Mouse (Mus musculus) neural tube, embryonic 12.5 days (tissue): Measurements from ENCODE around the gene Xbp1. TPM values are rescaled to one million over a fixed set of nuclear protein-coding genes. Genes with fewer than 3 reads are reported as not detected.
"Not testable (repeated sequence)": the region's sequence is repeated elsewhere in the genome, so short reads cannot be mapped to it uniquely, and the experiment has no call there.

Experiments
- ATAC-seq: fragments of 200-750 bp; cut with Nextera tagmentation; 2 replicates; pipeline ENCODE4 v1.8.0; 2017; ENCODE audit warnings: low read depth, mild to moderate bottlenecking, moderate TSS enrichment, moderate library complexity; ENCODE audit not compliant: low FRiP score
- H3K27ac ChIP-seq: fragments of 300-500 bp; sonication (generic); 2 replicates; pipeline ENCODE4 v1.5.1; 2016
- H3K27me3 ChIP-seq: fragments of 300-500 bp; sonication (generic); replicated peaks from 2 replicates; pipeline ENCODE4 v1.6.1; 2016; ENCODE audit warnings: mild to moderate bottlenecking
- H3K36me3 ChIP-seq: fragments of 300-500 bp; sonication (generic); 2 replicates; pipeline ENCODE4 v1.6.1; 2016; ENCODE audit warnings: mild to moderate bottlenecking
- H3K4me1 ChIP-seq: fragments of 300-500 bp; sonication (generic); 2 replicates; pipeline ENCODE4 v1.6.1; 2016
- H3K4me2 ChIP-seq: fragments of 300-500 bp; sonication (generic); replicated peaks from 2 replicates; pipeline ENCODE4 v1.6.1; 2016; ENCODE audit warnings: mild to moderate bottlenecking
- H3K4me3 ChIP-seq: fragments of 300-500 bp; sonication (generic); 2 replicates; pipeline ENCODE4 v1.5.1; 2016
- H3K9ac ChIP-seq: fragments of 300-500 bp; sonication (generic); 2 replicates; pipeline ENCODE4 v1.6.1; 2016; ENCODE audit warnings: mild to moderate bottlenecking
- H3K9me3 ChIP-seq: fragments of 300-500 bp; sonication (generic); 2 replicates; pipeline ENCODE4 v1.6.1; 2016; ENCODE audit warnings: mild to moderate bottlenecking
- WGBS: fragments of 180-500 bp; shearing (Covaris S2); methylation state at CpG from one replicate; pipeline ENCODE4 v1.1.7; 2016; 5-methylcytosine and 5-hydroxymethylcytosine counted together
- polyA plus RNA-seq: library from polyadenylated mRNA; unstranded; fragments of >200 nt; fragmentation: Nextera tagmentation; extraction: Ambion mirVana; gene quantifications from 2 replicates; pipeline ENCODE4 v1.2.1, GENCODE M21; 2016

Xbp1 gene
- polyA plus RNA-seq, 1 experiment from 2014 or later: 132 TPM

DNA sequence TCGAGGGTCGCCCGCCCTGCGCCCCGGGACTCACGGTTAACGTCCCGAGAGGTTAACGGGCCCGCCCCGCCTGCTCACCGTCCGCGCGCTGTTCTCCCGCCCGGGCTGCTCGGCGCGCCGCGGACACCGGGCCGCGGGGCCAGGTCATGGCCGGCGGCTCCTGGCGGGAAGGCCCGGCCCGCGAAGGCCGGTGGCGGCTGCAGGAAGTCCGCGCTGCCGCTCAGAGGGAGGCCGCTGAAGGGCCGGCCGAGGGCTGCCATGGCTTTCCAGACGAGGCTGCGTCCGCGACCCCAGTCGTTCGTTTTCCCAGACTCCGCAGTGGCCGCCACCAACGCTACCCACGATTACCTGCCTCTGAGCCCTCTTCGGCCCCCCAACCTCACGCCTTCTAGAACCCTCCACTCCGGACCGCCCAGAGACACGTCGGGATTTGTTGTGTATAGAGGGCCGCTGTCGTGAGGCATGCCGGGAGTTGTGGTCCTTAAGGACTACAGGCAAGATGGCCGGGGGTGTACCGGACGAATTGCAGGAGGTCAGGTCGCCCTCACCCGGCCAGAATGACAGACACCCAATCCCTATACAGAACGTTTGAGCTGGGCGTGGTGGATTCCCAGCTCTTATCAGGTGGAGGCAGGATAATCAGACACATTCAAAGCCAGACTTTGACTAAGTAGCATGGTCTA, 21.5 kb downstream of the Xbp1 start, which contains the start of gene Ccdc117:
Gene Ccdc117 (minus strand): TSS at position 389 of the 683 bp plus-strand sequence.
- peak within 1 kb of the TSS; percentile 84 for H3K9ac ChIP-seq
- H3K4me2 ChIP-seq: peak within 1 kb of the TSS; percentile 82
- H3K27me3 ChIP-seq: no peaks in the 10 kb centered on the region
- 0 out of 2 replicates have a peak, but pooled peaks cover 5% of the 10 kb centered on the region for H3K36me3 ChIP-seq
- under 1% methylated on average over 64 of the region's 65 CpGs for WGBS
- ATAC-seq: peak; percentile 99
- peak within 1 kb of the TSS; percentile 72; the same call in 1 of the 2 replicates for H3K27ac ChIP-seq
- peaks cover 12% of the 10 kb centered on the region for H3K4me1 ChIP-seq
- no peaks in the 10 kb centered on the region for H3K9me3 ChIP-seq
- H3K4me3 ChIP-seq: peak within 1 kb of the TSS; percentile 91

DNA sequence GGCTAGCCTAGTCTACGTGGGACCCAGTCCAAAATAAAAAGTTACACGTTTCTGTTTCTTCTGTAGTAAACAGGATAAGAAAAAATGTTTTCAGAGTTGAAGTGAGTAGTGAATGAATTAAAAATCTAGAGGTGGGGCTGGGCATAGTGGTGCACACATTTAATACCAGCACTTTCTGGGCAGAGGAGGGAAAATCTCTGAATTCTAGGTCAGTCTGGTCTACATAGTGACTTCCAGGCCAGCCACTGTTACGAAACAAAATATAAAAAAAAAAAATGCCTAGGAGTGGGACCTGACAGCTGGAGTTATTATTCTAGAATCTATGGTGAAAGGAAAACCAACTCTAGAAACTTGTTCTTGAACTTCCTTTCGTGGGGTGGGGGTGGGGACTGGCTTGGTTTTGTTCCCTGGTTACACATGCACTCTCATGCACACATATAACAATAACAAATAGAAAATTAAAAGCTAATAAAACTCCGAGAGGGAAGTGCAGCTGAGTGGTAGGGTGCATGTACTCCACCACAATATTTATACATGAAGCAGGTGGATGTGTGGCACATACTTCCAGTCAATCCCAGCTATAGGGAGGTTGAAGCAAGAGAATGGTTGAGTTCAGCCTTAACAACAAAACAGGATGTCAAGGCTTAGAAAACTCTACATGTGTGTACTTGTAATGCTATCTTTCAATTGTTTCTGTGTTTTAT, 22.2 kb downstream of the Xbp1 start:
- Histone ChIP-seq H3K4me3 (peak overlapping the region; percentile 91), H3K27me3 (no peaks in the 10 kb centered on the region), H3K27ac (no peak overlapping the region), H3K9me3 (no peaks in the 10 kb centered on the region), H3K4me2 (peak overlapping the region; percentile 82), H3K4me1 (peaks cover 12% of the 10 kb centered on the region), H3K36me3 (0 out of 2 replicates have a peak, but pooled peaks cover 5% of the 10 kb centered on the region), H3K9ac (no peak overlapping the region)
- ATAC-seq: peak; percentile 31; the same call in 1 of the 2 replicates
- 58% methylated on average over 5 of the region's 5 CpGs for WGBS

DNA sequence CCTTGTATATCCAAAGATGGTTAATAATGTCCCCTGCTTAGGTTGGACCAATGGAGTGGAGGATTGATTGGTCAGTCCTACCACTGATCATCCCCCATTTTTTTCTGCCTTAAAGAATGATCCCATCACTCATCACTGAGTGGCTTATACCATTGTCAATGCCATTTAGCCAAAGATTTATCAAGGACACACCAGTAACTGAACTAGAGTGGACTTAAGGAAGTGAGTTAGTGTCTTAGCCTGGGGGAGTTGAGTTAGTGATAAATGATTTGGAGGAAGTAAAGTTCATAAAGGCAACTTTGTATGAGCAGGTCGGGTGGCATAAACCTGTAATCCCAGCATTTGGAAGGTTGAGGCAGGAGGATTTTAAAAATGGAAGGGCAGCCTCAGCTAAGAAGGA, 22.8 kb downstream of the Xbp1 start:
- Histone ChIP-seq H3K4me3 (no peak overlapping the region), H3K27me3 (no peaks in the 10 kb centered on the region), H3K9ac (no peak overlapping the region), H3K27ac (no peak overlapping the region), H3K9me3 (no peaks in the 10 kb centered on the region), H3K4me2 (no peak overlapping the region), H3K4me1 (peaks cover 12% of the 10 kb centered on the region), H3K36me3 (0 out of 2 replicates have a peak, but pooled peaks cover 5% of the 10 kb centered on the region)
- no peak for ATAC-seq
- WGBS: 89% methylated on average over 1 of the region's 1 CpGs

DNA sequence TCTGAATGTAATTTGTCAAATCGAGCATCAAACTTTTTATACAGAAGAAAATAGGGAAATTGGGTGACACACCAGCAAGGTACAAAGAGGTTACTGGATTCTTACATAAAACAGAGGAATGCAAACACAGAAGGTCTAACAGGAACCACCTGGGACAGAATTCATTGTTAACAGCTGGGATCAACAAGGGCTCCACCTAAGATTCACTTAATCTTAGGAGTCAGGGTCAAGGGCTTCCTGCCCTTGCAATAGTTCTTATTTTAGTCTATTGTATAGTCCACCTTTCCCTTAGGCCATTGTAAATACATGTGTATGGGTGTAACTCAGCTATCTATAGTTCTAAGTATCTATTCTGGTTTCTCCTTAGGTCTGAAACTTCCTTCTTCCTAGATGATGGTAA, 24.2 kb downstream of the Xbp1 start:
- ATAC-seq, H3K27me3 ChIP-seq, H3K4me3 ChIP-seq, H3K36me3 ChIP-seq, H3K4me2 ChIP-seq, H3K27ac ChIP-seq, H3K9ac ChIP-seq, H3K9me3 ChIP-seq: not testable (repeated sequence)
- 88% methylated on average over 1 of the region's 1 CpGs for WGBS
- H3K4me1 ChIP-seq: peaks cover 12% of the 10 kb centered on the region

DNA sequence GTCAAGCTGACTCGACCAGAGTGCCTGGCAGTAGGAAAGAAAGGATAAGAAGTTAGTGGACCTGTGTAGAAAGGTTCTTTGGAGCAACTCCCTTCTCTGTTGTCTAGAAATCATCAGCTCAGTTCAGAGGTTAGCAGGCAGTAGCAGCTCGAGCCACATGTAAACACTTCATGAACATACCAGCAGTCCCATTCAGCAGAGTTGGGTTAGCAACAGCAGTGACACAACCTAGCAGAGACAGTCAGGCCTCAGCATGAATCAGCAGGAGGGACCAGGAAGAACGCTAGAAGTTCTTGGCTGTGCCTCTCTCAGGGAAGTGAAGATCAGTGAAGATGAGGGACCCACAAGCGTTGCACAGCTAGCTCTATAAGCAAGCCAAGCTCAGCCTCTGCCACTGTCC, 25.0 kb downstream of the Xbp1 start:
- Histone ChIP-seq H3K9me3 (no peaks in the 10 kb centered on the region), H3K4me2 (no peak overlapping the region), H3K27me3 (no peaks in the 10 kb centered on the region), H3K27ac (no peak overlapping the region), H3K4me1 (peaks cover 9% of the 10 kb centered on the region), H3K36me3 (no peaks in the 10 kb centered on the region), H3K4me3 (no peak overlapping the region), H3K9ac (no peak overlapping the region)
- WGBS: 75% methylated on average over 4 of the region's 4 CpGs
- ATAC-seq: no peak

DNA sequence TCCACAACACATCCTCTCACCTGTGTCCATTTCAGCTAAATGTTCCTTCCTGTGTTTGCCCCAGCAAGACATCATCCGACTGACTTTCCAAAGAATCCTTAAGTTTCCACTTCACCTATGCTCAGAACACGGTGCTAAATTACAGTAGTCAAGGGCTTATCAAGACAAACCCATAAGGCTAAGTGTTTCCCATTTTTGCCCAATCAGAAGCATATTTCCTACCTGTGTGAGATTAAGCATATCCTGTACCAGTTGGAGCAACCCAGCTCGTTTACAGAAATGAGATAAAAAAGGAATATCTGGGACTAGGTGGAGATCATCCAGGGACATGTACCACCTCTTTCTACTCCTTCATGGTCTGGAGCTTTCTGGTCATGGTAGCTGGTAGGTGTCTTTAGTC, 26.2 kb downstream of the Xbp1 start:
- H3K4me1 ChIP-seq: no peaks in the 10 kb centered on the region
- WGBS: 90% methylated on average over 3 of the region's 3 CpGs

DNA sequence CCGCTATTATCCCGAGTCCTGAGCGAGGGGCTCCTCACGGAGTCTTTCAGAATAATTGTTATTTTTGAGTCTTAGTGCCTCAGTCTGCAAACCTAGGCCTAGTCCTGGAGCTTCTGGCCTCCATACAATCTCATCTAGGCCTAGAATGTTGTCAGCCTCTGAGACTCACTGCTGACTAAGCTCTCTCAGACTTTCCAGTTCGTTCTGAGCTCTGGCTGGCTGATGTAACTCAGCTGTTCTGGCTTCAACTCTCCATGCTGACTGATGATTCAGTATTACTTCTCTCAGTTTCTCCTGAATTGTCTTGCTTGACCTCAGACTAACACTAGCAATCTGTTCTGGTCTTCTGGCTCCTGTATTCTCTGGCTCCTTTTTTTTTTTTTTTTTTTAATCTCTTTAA, 31.0 kb downstream of the Xbp1 start:
- no peak overlapping the region for H3K9ac ChIP-seq
- H3K27ac ChIP-seq: no peak overlapping the region
- no peaks in the 10 kb centered on the region for H3K4me1 ChIP-seq
- no peak overlapping the region for H3K4me2 ChIP-seq
- H3K27me3 ChIP-seq: no peaks in the 10 kb centered on the region
- no peaks in the 10 kb centered on the region for H3K9me3 ChIP-seq
- no peak for ATAC-seq
- WGBS: 90% methylated on average over 5 of the region's 5 CpGs
- no peak overlapping the region for H3K4me3 ChIP-seq
- no peaks in the 10 kb centered on the region for H3K36me3 ChIP-seq

More for the DNA sequence above, 26.2 kb downstream of the Xbp1 start:
- H3K4me3 ChIP-seq: no peak overlapping the region
- no peak for ATAC-seq
- no peak overlapping the region for H3K27ac ChIP-seq
- no peaks in the 10 kb centered on the region for H3K36me3 ChIP-seq
- H3K4me2 ChIP-seq: no peak overlapping the region
- no peaks in the 10 kb centered on the region for H3K27me3 ChIP-seq
- no peaks in the 10 kb centered on the region for H3K9me3 ChIP-seq
- no peak overlapping the region for H3K9ac ChIP-seq

DNA sequence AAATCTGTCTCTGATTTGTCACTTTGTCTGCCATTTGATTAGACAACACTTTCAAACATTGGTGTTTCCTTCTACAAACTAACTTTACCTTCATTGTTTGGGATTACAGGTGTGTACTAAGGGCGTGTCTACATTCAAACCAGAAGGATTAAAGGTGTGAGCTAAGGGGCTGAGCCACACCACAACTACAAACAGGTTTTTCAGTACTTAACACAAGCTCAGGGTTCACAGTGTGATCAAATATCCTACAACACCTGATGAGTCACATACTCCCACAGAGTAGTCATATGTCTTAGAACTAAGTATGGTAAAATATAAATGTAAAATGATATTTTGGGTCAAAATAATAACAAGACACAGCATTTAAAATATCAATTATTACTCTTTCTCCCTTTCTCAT, 31.5 kb downstream of the Xbp1 start:
- no peak for ATAC-seq
- Histone ChIP-seq H3K4me3 (no peak overlapping the region), H3K4me2 (no peak overlapping the region), H3K4me1 (no peaks in the 10 kb centered on the region), H3K9ac (no peak overlapping the region), H3K9me3 (no peaks in the 10 kb centered on the region), H3K36me3 (no peaks in the 10 kb centered on the region), H3K27me3 (no peaks in the 10 kb centered on the region), H3K27ac (no peak overlapping the region)
- WGBS: 66% methylated on average over 1 of the region's 1 CpGs

DNA sequence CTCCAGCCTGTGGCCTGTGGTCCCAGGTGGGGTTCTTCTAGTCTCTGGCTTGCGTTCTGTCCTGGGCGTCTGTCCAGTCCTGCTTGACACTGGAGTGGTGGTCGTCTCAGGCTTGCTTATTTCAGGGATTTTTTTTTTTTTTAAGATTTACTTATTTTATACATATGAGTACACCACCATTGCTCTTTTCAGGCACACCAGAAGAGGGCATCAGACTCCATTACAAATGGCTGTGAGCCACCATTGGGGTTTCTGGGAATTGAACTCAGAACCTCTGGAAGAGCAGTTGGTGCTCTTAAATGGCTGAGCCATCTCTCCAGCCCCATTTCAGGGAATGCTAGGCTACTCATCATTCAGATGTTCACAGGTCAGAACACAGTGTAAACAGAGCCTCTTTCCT, 39.8 kb downstream of the Xbp1 start:
- no peaks in the 10 kb centered on the region for H3K36me3 ChIP-seq
- no peak overlapping the region for H3K9ac ChIP-seq
- ATAC-seq: no peak
- WGBS: 84% methylated on average over 3 of the region's 3 CpGs
- 0 out of 2 replicates have a peak, but pooled peaks cover 4% of the 10 kb centered on the region for H3K4me1 ChIP-seq
- no peak overlapping the region for H3K4me3 ChIP-seq
- H3K9me3 ChIP-seq: no peaks in the 10 kb centered on the region
- H3K27me3 ChIP-seq: no peaks in the 10 kb centered on the region
- no peak overlapping the region for H3K4me2 ChIP-seq
- H3K27ac ChIP-seq: no peak overlapping the region

DNA sequence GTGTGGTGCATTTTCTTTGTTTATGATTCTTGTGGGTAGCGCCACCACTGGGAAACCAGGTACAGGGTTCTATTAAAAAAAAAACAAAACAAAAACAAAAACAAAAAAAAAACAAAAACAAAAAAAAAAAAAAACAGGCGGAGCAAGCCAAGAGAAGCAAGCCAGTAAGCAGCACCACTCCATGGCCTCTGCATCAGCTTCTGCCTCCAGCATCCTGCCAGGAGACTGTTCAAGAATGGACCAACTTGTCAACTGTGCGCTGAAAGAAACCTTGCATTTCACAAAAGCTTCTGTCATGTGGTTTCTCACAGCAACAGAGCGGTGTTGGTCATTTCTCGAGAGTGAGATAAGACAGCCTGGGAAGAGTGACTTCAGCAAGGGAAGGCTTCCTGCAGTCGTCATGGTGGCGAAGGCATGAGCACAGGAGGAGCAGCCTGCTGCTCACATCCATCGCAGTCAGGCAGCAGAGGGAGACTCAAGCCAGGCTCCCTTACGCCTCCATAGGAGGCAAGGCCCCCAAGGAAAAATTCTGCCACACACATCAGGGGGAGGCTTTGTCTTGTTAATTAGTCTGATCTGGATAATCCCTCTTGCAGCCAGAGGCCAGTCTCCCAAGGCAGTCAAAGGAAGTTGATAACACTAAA, 42.3 kb downstream of the Xbp1 start:
- no peaks in the 10 kb centered on the region for H3K27me3 ChIP-seq
- WGBS: 43% methylated on average over 9 of the region's 9 CpGs
- H3K27ac ChIP-seq: no peak overlapping the region
- ATAC-seq: no peak
- no peaks in the 10 kb centered on the region for H3K9me3 ChIP-seq
- H3K4me2 ChIP-seq: no peak overlapping the region
- H3K4me3 ChIP-seq: no peak overlapping the region
- 0 out of 2 replicates have a peak, but pooled peaks cover 4% of the 10 kb centered on the region for H3K4me1 ChIP-seq
- H3K9ac ChIP-seq: no peak overlapping the region
- no peaks in the 10 kb centered on the region for H3K36me3 ChIP-seq

DNA sequence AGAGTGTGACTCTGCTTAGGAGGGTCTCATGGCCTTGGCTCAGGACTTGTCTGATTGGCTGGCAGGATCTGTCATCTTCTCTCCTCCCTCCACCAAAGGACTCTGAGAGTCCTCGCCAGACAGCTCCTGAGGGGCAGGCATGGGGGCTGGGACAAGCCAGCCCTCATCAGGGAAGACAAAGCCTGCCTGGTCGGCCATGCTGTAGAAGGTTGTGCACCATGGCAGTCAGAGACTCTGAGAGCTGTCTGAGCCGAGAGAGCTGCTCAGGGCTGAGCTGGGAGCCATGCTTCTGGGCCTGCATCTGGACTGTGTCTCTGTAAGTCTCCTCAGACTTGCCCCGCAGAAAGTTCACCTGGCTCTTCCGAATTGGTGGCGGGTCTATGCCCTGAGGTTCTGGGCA, 43.4 kb downstream of the Xbp1 start:
- Histone ChIP-seq H3K27ac (no peak overlapping the region), H3K4me1 (0 out of 2 replicates have a peak, but pooled peaks cover 4% of the 10 kb centered on the region), H3K4me2 (no peak overlapping the region), H3K27me3 (no peaks in the 10 kb centered on the region), H3K4me3 (no peak overlapping the region), H3K9ac (no peak overlapping the region), H3K9me3 (no peaks in the 10 kb centered on the region), H3K36me3 (no peaks in the 10 kb centered on the region)
- no peak for ATAC-seq
- WGBS: 74% methylated on average over 6 of the region's 6 CpGs

DNA sequence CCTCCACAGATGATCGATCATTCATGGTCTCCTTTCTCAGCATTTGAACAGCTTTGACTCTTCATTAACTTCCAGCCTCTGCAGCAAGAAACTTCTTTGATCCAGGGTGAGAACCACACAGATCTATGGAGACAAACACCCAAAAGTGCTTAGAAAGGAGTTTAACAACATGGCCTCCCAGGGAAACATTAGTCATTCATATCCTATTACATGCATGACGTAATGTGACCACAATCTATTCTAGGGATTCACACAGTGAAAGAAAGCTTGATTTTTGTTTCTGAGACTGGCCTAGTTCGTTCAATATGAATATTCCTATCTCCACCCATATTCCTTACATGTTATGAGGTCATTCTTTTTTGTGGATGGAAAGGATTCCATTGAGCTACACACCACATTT, 45.1 kb downstream of the Xbp1 start:
- H3K4me1 ChIP-seq: 0 out of 2 replicates have a peak, but pooled peaks cover 4% of the 10 kb centered on the region
- no peak overlapping the region for H3K27ac ChIP-seq
- H3K9me3 ChIP-seq: no peaks in the 10 kb centered on the region
- H3K4me2 ChIP-seq: no peak overlapping the region
- 88% methylated on average over 3 of the region's 3 CpGs for WGBS
- H3K27me3 ChIP-seq: no peaks in the 10 kb centered on the region
- no peaks in the 10 kb centered on the region for H3K36me3 ChIP-seq
- H3K4me3 ChIP-seq: no peak overlapping the region
- H3K9ac ChIP-seq: no peak overlapping the region
- no peak for ATAC-seq
